Mouse (Mus musculus) lung, postnatal 4 days (tissue): ENCODE data around the gene Slc1a5.

Experiments used
- DNase-seq, 2 experiments: peaks; one replicate each; pipeline ENCODE4 v3.0.0; 2021

The Slc1a5 gene

GRCm38 (mm10) chr7:16780825-16781554 lies at the start of gene Slc1a5:
Slc1a5 (plus strand) TSS chr7:16781340.
- peak; percentile 97 for DNase-seq

GRCm38 (mm10) chr7:16731893-16732422 lies 49.2 kb upstream of the Slc1a5 start:
- DNase-seq = no peak

GRCm38 (mm10) chr7:16737606-16738072 lies 43.5 kb upstream of the Slc1a5 start:
- no peak for DNase-seq

- peak; percentile 97 to 98 for DNase-seq
These were observed 43.0 kb upstream of the Slc1a5 start, which contains the start of gene Ap2s1 for GRCm38 (mm10) chr7:16738073-16738696. Ap2s1 (plus strand) TSS chr7:16738410.

- no peak for DNase-seq
These were observed 42.0 kb upstream of the Slc1a5 start for GRCm38 (mm10) chr7:16739056-16739604.

- no peak for DNase-seq
These were observed 35.8 kb upstream of the Slc1a5 start for GRCm38 (mm10) chr7:16745373-16745772.

GRCm38 (mm10) chr7:16746093-16746492 lies 35.0 kb upstream of the Slc1a5 start:
- DNase-seq = peak in 1 of 2 experiments; percentile 71

- DNase-seq = no peak
These were observed 33.5 kb upstream of the Slc1a5 start for GRCm38 (mm10) chr7:16747656-16748055.

GRCm38 (mm10) chr7:16752016-16752415 lies 29.1 kb upstream of the Slc1a5 start:
- DNase-seq = no peak

- DNase-seq = peak; percentile 53 to 81
These were observed 25.6 kb upstream of the Slc1a5 start for GRCm38 (mm10) chr7:16755362-16756017.

- no peak for DNase-seq
These were observed 22.1 kb upstream of the Slc1a5 start for GRCm38 (mm10) chr7:16758872-16759574.

- peak; percentile 39 to 54 for DNase-seq
These were observed 20.8 kb upstream of the Slc1a5 start for GRCm38 (mm10) chr7:16760292-16760691.

- DNase-seq = peak; percentile 74 to 90
These were observed 20.1 kb upstream of the Slc1a5 start for GRCm38 (mm10) chr7:16761005-16761481.

- DNase-seq = peak in 1 of 2 experiments; percentile 32
These were observed 19.5 kb upstream of the Slc1a5 start for GRCm38 (mm10) chr7:16761630-16762029.

GRCm38 (mm10) chr7:16763463-16764218 lies 17.5 kb upstream of the Slc1a5 start:
- no peak for DNase-seq

- DNase-seq = no peak
These were observed 14.7 kb upstream of the Slc1a5 start for GRCm38 (mm10) chr7:16766443-16766842.

GRCm38 (mm10) chr7:16775888-16776287 lies 5.3 kb upstream of the Slc1a5 start:
- DNase-seq = no peak

- peak; percentile 66 to 85 for DNase-seq
These were observed 1.1 kb upstream of the Slc1a5 start for GRCm38 (mm10) chr7:16780076-16780475.

- no peak for DNase-seq
These were observed 345 bp downstream of the Slc1a5 start for GRCm38 (mm10) chr7:16781555-16781815.

- DNase-seq = peak; percentile 45 to 49
These were observed 845 bp downstream of the Slc1a5 start for GRCm38 (mm10) chr7:16781816-16782554.

GRCm38 (mm10) chr7:16782555-16783125 lies 1.5 kb downstream of the Slc1a5 start:
- peak in 1 of 2 experiments; percentile 23 for DNase-seq
